Mouse (Mus musculus): ENCODE results near the gene Rcc1. TPM values are rescaled to one million over a fixed set of nuclear protein-coding genes. Genes with fewer than 3 reads are reported as not detected.
"Not testable (repeated sequence)": the region's sequence is repeated elsewhere in the genome, so short reads cannot be mapped to it uniquely, and the experiment has no call there.

The Rcc1 gene
- polyA plus RNA-seq, 1 experiment from 2014 or later = 88.2 TPM

GRCm38 (mm10) chr4:132295696-132296390, 57.6 kb downstream of the Rcc1 start:
- Histone ChIP-seq H3K9me3 (no peaks in the 10 kb centered on the region), H3K27ac (no peak overlapping the region), H3K4me1 (no peaks in the 10 kb centered on the region), H3K9ac (no peak overlapping the region), H3K27me3 (no peaks in the 10 kb centered on the region), H3K36me3 (peaks cover 19% of the 10 kb centered on the region), H3K4me3 (no peak overlapping the region), H3K4me2 (replicated peaks) (no peak overlapping the region)
- ATAC-seq (ENCODE audit: insufficient number of reproducible peaks, insufficient read depth, low FRiP score, low TSS enrichment) = no peak
- WGBS = 42% methylated on average over 8 of the region's 8 CpGs

DNA sequence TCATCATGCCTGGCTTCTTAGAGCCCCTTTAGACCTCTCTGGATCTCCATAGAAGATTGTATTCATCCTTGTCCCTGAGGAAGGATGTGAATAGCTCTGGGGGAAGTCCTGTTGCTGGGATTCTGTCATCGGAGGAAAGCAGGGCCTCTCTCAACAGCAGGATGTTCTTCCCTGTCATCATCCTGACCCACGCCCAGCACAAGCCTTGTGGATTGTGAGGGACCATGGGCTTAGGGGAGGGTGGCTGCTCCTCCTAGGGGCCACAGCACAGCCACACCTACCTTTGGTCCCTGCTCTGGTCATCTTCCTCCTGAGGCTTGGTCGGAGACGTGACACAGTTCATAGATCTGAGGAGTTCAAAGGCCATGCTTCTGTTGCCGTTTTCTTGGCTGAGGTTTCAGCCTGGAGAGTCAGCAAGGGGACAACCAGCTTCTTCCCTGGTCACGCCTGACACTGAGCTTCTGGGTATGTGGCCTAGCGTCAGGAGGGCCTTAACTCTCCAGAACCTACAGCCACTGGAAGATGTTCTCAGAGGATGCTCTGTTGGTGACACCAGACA, 59.6 kb downstream of the Rcc1 start:
- Histone ChIP-seq H3K27ac (no peak overlapping the region), H3K4me1 (no peaks in the 10 kb centered on the region), H3K4me3 (no peak overlapping the region), H3K4me2 (replicated peaks) (no peak overlapping the region), H3K9ac (no peak overlapping the region), H3K36me3 (peaks cover 26% of the 10 kb centered on the region), H3K27me3 (no peaks in the 10 kb centered on the region), H3K9me3 (no peaks in the 10 kb centered on the region)
- 79% methylated on average over 7 of the region's 7 CpGs for WGBS
- no peak for ATAC-seq (ENCODE audit: insufficient number of reproducible peaks, insufficient read depth, low FRiP score, low TSS enrichment)

DNA sequence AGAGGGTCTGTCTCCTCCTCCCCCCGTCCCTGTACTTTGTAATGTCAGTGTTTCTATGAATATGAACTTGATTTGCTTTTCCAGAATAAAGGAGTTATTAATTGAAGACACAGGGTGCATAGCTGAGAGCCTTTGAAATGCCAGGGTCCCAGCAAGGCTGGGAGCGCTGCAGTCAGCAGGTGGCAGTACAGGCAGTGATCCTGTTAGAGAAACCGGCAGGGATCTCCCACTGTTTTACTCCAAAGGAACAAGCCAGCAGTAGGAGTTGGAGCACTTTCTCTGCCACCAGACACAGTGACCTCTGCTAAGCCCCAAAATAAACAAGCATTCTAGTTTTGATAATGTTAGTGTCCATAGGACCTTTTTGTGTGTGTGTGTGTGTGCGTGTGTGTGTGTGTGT, 60.4 kb downstream of the Rcc1 start:
- no peak overlapping the region for H3K4me2 ChIP-seq (replicated peaks)
- H3K36me3 ChIP-seq = peaks cover 26% of the 10 kb centered on the region
- H3K9ac ChIP-seq = no peak overlapping the region
- no peak overlapping the region for H3K4me3 ChIP-seq
- ATAC-seq (ENCODE audit: insufficient number of reproducible peaks, insufficient read depth, low FRiP score, low TSS enrichment) = no peak
- no peak overlapping the region for H3K27ac ChIP-seq
- WGBS = 50% methylated on average over 4 of the region's 4 CpGs
- no peaks in the 10 kb centered on the region for H3K27me3 ChIP-seq
- H3K4me1 ChIP-seq = no peaks in the 10 kb centered on the region
- H3K9me3 ChIP-seq = no peaks in the 10 kb centered on the region

GRCm38 (mm10) chr4:132291624-132292335, 61.6 kb downstream of the Rcc1 start:
- 79% methylated on average over 12 of the region's 12 CpGs for WGBS
- H3K4me1 ChIP-seq = no peaks in the 10 kb centered on the region
- H3K9ac ChIP-seq = no peak overlapping the region
- no peak overlapping the region for H3K27ac ChIP-seq
- no peaks in the 10 kb centered on the region for H3K9me3 ChIP-seq
- no peak overlapping the region for H3K4me2 ChIP-seq (replicated peaks)
- no peak for ATAC-seq (ENCODE audit: insufficient number of reproducible peaks, insufficient read depth, low FRiP score, low TSS enrichment)
- peaks cover 30% of the 10 kb centered on the region for H3K36me3 ChIP-seq
- no peaks in the 10 kb centered on the region for H3K27me3 ChIP-seq
- H3K4me3 ChIP-seq = no peak overlapping the region

DNA sequence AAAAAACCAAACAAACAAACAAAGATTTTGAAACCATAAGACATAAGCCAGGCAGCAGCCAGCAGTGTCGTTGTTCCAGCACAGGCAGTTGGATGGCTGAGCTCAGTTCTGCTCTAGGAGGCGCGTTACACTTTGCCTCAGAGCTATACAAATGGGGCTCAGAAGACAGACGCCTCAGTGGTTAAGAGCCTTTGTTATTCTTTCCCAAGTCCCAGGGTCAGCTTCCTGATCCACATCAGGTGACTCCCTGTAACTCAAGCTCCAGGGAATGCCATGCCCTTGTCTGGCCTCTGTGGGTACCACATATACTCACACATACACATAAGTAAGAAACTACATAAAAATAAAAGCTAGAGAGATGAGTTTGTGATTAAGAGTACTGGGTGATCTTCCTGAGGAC, 62.3 kb downstream of the Rcc1 start:
- Histone ChIP-seq H3K9me3 (no peaks in the 10 kb centered on the region), H3K9ac (no peak overlapping the region), H3K27ac (no peak overlapping the region), H3K27me3 (no peaks in the 10 kb centered on the region), H3K4me1 (no peaks in the 10 kb centered on the region), H3K4me3 (no peak overlapping the region), H3K4me2 (replicated peaks) (no peak overlapping the region), H3K36me3 (peaks cover 34% of the 10 kb centered on the region)
- 93% methylated on average over 4 of the region's 4 CpGs for WGBS
- ATAC-seq (ENCODE audit: insufficient number of reproducible peaks, insufficient read depth, low FRiP score, low TSS enrichment) = no peak

GRCm38 (mm10) chr4:132288840-132289239, 64.6 kb downstream of the Rcc1 start:
- not testable (repeated sequence) for H3K27ac ChIP-seq; H3K4me1 ChIP-seq; H3K4me3 ChIP-seq; H3K4me2 ChIP-seq (replicated peaks); ATAC-seq (ENCODE audit: insufficient number of reproducible peaks, insufficient read depth, low FRiP score, low TSS enrichment); H3K9me3 ChIP-seq; H3K27me3 ChIP-seq; H3K9ac ChIP-seq
- 74% methylated on average over 3 of the region's 5 CpGs for WGBS
- H3K36me3 ChIP-seq = peaks cover 51% of the 10 kb centered on the region

Other genes starting within 250 kb of the Rcc1 start
- gene Oprd1, start 209.1 kb downstream of the Rcc1 start, polyA plus RNA-seq (2016; fragmentation: Nextera tagmentation; extraction: Ambion mirVana) = 0.51 and 0.52 TPM in 2 replicates
- gene Ythdf2, start 141.3 kb downstream of the Rcc1 start, polyA plus RNA-seq (2016; fragmentation: Nextera tagmentation; extraction: Ambion mirVana) = 131 and 140 TPM in 2 replicates
- 43.0 and 43.3 TPM in 2 replicates for gene Gmeb1, start 92.0 kb downstream of the Rcc1 start, polyA plus RNA-seq (2016; fragmentation: Nextera tagmentation; extraction: Ambion mirVana)
- gene Taf12, start 79.2 kb downstream of the Rcc1 start, polyA plus RNA-seq (2016; fragmentation: Nextera tagmentation; extraction: Ambion mirVana) = 51.7 and 54.3 TPM in 2 replicates
- gene Rab42, start 50.2 kb downstream of the Rcc1 start, polyA plus RNA-seq (2016; fragmentation: Nextera tagmentation; extraction: Ambion mirVana) = 1.4 and 1.8 TPM in 2 replicates
- gene Trnau1ap, start 24.1 kb downstream of the Rcc1 start, polyA plus RNA-seq (2016; fragmentation: Nextera tagmentation; extraction: Ambion mirVana) = 80.1 and 80.5 TPM in 2 replicates
- 18.5 and 22.9 TPM in 2 replicates for gene Phactr4, start 68.9 kb upstream of the Rcc1 start, polyA plus RNA-seq (2016; fragmentation: Nextera tagmentation; extraction: Ambion mirVana)
- 29.1 and 32.1 TPM in 2 replicates for gene Med18, start 110.3 kb upstream of the Rcc1 start, polyA plus RNA-seq (2016; fragmentation: Nextera tagmentation; extraction: Ambion mirVana)
- gene Sesn2, start 156.9 kb upstream of the Rcc1 start, polyA plus RNA-seq (2016; fragmentation: Nextera tagmentation; extraction: Ambion mirVana) = 10.4 and 11.4 TPM in 2 replicates
- 1,152 and 1,208 TPM in 2 replicates for gene Atpif1, start 180.1 kb upstream of the Rcc1 start, polyA plus RNA-seq (2016; fragmentation: Nextera tagmentation; extraction: Ambion mirVana)
- 169 and 182 TPM in 2 replicates for gene Dnajc8, start 181.9 kb upstream of the Rcc1 start, polyA plus RNA-seq (2016; fragmentation: Nextera tagmentation; extraction: Ambion mirVana)
- 0.59 and 0.64 TPM in 2 replicates for gene Ptafr, start 210.5 kb upstream of the Rcc1 start, polyA plus RNA-seq (2016; fragmentation: Nextera tagmentation; extraction: Ambion mirVana)

All from embryonic facial prominence, embryonic 12.5 days (tissue).